Mouse (Mus musculus) lung, adult 18-20 months (tissue): ENCODE data around the gene C2cd5.

Source experiments
- DNase-seq, 2 experiments: peaks; one replicate each; pipeline ENCODE4 v3.0.0; 2022; ENCODE audit warnings: mixed read lengths in 2 of 2

Gene C2cd5

DNA sequence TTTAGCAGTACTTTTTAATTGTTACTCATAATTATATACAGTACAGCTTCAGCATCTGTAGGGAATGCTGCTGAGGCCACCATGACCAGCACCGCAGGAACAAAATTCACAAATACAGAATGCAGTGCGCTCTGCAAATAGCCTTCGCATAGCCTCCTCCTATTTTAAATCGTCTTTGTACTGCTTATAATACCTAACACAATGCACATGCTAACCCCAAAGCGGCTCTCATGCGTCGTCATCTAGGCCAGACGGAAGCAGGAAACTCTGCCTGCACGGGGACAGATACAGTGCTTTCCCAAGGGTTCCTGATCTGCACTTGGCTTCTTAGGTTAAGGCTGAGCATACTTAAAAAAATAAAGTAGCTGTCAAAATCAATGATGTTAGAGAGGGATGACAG is 29.2 kb downstream of the C2cd5 start:
- DNase-seq, result no peak

DNA sequence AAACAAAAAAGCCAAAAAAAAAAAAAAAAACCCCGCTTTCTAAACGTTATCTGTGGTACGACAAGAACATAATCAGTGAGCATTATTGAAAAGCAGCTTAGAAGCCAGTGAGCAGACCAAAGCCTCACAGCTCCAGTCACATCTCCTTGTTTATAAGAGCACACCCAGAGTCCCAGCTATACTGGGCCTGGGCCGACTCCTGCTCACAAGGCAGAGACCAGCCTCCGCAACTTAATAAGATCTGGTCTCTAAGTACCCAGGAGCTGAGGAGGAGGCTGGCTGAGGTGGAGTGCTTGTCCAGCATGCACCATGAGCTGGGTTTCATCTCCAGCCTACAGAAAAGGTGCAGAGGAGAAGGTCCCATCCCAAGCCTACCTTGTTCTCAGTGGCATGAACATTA is 29.9 kb downstream of the C2cd5 start:
- no peak for DNase-seq

DNA sequence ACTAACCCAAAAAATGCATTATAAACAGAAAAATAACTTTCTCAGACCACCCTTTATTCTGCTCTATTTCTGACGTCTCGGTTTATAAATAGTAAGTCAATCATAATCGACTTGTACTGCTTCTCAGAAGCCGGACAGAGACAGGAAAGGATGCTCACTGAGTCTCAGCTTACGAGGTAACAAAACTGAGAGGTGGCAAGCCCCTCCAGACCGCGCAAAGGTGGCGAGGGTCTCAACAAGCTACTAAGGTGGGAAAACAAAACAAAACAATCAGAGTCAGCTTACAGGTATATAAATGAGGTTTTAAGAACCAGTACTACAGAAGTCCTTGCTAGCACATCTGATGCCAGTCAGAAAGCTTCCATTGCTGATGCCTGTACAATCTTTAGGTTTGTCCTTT is 30.3 kb downstream of the C2cd5 start:
- DNase-seq, result no peak

DNA sequence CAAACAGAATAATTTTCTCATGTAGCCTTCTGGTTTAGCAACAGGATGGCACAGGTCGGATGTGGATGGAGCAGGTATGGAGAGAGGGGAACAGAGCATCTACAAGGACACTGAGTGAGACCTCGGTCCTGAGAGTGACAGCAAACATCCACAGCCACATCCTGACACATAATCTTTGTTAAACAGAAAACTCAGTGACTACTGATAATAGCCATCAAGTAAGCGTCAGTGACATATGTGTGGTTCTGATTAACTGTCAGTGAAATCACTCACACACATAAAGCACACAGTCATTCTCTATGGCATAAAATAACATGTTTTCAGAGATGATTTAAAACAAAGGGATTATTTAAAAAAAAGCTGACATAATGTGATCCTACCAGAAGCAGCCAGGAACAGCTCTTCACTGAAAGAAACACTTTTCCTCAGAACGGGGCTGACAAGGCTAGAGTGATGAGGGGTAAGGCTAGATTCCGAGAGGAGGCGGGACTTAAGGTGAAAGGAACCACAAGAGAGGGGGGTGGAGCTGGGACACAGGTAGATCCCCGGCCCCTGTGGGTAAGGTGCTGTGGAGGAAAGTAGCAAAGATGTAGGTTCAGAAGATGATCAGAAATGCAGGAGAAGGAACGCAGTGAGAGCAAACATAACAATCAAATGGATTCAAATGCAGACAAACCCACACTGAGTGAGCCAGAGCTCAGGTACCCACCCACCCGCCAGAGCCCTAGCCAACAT is 31.6 kb downstream of the C2cd5 start:
- DNase-seq, result no peak

DNA sequence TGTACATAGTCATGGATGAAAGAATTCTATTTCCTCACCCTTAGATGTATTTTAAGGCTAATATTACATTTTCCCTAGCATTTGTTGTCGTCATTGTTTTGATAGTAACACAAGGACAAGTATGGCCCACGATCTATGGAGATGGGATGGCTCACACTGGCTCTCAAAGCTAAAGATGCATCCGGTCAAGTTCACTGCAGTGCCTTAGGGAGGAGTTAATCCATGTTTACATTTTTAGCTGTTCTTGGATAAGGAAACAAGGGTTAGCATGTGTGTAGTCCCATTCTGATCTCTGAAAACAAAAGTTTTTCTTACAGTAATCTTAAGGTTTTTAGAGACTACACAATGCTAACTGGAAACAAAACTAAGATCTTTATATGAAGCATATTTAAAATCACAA is 32.3 kb downstream of the C2cd5 start:
- no peak for DNase-seq

DNA sequence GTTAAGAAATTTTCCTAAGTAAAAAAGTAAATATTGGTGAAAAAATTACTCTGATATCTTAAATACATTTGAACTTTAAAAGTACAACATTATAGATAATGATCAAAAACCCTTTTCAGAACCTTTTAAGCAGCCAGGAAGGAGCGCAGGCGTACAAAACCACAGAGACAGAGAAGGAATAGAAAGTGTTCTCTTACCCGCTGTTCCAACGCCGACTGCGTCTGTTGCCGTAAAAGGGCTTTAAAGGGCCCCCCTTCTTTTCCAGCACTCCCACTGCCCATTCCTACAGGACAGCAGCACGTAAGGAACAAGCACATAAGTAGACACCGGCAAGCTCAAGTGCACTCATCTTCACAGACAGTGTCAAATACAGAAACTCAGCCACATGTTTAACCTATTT is 33.1 kb downstream of the C2cd5 start:
- no peak for DNase-seq

DNA sequence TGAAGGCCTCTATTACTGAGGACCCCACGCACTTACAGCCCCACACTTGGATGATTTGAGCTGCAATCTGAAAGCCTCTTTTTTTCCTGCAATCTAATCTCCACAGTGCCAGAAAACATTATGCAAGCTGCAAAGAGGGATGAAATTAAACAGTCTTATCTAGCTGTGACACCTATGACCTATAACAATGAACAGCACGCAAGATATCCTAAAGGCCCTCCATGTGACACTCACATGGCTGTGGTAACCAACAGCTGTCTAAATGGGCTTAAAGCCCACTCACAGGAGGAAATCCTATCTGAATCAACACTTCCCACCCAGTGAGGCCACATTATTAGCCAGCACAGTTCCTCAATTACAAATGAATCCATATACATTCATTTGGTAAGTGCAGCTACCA is 35.9 kb downstream of the C2cd5 start:
- no peak for DNase-seq

DNA sequence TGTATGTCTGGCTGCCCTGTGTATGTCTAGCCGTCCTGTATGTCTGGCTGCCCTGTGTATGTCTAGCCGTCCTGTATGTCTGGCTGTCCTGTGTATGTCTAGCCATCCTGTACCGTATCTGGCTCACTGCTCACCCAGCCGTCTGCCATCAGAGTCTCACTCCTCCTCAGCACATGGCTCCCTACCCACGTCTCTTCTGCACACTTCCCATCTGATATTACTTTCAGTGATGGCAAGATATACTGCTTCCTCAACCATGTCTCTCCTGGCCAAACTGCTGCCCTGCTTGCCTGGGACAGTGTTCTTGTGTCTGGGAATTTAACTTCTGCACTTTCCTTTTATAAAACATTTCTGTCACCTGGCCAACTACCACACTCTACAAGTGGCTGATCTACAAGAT is 42.3 kb downstream of the C2cd5 start:
- no peak for DNase-seq

DNA sequence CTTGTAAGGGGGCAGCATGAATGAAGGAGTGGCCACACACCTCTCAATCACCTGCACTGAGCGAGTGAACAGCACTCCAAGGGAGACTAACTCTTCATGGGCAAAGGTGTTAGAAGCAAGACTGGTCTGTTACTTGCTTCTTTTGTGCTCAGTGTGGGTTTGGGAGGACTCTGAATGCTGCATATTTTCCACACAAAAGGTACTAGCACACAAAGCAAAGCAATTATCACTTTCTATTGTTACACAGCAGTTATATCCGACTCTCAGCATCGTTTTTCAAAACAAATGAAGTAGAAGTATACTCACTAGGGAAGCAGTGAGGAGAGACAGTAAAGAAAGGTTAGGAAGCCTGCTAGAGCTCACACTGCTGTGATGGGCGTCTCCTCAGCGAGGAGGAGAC is 48.4 kb downstream of the C2cd5 start:
- no peak for DNase-seq

DNA sequence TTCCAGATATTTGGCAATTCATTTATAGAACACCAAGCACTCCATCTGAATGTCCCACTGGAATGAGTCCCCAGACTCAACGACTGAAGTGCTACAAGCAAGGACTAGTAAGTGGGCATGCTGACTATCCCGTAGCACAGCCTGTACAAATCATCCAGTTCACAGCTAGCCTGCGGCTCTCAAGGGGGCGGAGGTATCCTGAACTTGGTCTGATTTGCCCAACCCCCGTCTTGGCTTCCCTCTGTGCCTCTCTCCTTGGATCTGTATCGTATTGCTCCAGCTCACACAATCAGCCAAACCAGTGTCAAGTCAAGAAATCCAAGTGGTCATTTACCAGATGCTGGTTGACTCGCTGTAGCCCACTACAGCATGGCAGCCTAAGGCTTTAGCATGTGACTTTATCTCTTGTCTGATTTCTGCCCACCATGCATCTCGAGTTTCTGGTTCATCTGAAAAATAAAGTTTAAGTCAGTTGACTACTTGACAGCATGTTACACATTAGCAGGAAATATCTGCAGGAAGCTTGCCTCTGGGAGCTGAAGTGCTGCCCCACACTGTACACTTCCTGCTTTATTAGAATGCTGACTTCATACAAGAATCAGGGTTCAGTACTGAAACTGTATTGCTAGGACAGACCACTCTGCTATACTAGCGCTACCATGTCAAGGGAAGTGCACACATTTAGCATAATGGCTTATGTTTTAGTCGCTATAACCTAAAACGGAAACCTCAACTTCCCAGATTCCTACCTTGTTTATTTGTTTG is 50.0 kb downstream of the C2cd5 start:
- peak; percentile 22 to 60 for DNase-seq

DNA sequence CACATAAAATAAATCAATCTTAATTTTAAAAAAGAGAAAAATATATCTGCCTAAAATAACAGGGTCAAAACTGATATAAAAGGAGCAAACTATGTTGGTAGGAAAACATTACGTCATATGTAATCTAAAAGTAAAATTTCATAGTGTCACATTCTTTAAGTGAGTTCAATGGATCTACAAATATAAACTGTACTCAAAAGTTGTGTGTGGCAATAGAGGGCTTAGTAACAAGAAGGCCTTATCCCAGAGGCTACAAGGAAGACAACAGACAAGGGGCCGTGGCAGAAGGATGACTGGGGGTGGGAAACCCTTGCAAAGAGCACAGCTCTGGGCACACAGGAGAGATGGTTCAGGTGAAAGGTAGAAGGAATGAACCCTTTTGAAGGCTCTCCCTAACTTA is 50.8 kb downstream of the C2cd5 start:
- no peak for DNase-seq

DNA sequence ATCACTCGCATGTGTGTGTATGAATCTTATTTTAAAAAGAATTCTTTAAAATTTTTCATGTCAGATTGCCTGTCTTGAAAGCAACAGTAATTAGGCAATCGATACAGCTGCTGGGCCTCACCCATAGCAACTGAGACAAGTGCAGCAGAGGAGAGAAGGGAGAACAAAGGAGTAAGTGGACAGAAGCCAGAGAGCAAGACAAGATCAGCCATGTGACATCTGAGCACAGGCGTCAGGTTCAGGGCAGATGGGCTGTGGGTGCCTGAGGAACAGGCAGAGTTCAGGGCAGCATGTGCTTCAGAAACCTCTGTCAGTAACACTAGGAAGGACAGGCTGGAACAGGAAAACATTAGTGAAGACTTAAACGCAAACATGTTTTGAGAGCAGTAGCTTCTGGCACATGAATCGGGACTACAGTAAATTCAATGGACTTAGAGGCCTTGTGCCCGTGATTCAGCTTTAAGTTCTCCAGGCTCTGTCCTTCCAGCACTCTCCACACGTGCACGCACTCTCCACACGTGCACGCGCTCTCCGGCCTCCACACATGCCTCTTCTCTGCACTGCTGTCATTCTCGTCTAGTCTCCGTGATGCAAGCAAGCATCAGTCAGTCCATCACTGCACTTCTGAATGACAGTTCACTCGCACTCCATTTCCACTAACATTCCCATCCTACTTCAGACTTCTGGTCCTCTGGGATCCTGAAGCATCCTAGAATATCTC is 52.2 kb downstream of the C2cd5 start:
- no peak for DNase-seq

DNA sequence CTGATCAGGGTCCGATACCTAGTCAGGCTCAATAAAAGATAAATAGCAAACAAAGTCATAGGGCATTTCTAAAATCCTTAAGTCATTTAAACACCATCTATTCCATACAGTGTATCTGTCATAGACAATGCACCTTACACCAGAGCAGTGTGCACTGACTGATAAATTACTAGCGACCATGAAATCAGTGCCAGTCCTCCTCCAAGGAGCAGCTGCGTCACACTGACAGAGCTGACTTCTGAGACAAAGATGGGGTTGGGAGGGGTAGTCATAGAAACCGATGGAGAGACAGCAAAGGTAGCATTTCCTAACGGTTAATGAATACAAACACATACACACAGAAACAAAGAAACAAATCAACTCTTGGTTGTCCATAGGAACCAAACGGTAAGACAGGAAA is 58.4 kb downstream of the C2cd5 start:
- DNase-seq, result no peak

DNA sequence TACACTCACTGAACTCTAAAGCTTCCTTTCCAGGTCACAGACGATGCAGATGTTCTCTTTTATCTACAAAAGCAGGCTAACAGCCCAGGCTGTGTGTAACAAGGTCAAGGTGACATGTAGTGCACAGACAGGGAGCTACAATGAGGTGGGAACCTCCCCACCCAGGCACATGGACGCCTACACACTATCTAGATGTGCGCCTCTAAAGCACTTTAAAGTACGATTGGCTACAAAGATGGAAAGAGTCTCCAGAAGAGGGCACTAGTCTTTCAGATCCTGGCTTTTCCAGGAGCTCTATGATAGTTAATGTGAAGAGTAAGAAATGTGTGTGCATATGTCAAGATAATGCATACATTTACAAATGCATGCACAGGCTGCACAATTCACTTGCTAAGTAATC is 64.7 kb downstream of the C2cd5 start:
- DNase-seq, result no peak

DNA sequence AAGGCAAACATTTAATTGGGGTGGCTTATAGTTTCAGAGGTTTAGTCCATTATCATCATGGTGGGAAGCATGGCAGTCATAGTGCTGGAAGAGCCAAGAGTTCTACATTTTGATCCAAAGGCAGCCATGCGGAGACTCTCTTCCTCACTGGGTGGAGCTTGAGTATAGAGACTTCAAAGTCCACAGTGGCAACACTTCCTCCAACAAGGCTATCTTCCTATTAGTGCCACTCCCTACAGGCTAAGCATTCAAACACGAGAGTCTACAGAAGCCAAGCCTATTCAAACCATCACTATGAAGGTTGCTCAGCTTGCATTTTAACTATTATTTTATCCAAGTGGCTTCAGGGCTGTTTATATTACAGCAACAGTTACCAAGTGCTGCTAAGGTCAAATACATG is 65.4 kb downstream of the C2cd5 start:
- DNase-seq, result no peak

DNA sequence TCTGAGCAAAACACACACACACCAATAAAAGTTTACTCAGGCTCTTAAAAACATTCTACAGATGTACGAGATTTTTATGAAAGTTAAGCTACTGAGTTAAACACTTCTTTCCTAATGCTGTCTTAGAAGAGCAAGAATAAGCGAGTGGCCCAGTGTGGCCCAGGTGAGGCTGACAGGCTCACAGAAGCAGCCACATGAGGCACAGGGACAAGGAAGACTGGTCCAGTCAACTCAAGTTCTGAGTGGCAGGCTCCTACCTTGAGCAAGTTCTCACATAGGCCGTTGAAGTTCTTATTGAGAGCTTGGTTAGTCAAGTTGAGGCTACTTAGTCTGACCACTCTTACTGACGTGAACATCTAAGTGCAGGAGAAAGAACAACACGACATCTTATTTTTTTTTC is 69.4 kb downstream of the C2cd5 start:
- DNase-seq, result no peak

DNA sequence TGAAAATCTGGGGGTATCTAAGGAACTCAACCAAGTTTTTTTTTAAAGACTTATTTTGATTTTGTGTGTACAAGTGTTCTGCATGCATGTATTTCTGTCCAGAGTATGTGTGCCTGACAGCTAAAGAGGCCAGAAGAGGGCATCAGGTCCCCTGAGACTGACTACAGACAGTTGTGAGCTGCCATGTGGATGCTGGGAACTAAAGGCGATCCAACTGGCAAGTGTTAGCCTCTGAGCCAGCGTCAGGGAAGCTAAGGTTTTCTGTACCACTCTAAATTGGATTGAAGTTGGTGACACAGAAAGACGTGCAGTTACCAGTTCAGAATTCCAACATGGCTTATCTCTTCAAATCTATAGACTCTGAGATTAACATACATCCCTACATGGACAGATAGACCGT is 72.0 kb downstream of the C2cd5 start:
- DNase-seq, result no peak

DNA sequence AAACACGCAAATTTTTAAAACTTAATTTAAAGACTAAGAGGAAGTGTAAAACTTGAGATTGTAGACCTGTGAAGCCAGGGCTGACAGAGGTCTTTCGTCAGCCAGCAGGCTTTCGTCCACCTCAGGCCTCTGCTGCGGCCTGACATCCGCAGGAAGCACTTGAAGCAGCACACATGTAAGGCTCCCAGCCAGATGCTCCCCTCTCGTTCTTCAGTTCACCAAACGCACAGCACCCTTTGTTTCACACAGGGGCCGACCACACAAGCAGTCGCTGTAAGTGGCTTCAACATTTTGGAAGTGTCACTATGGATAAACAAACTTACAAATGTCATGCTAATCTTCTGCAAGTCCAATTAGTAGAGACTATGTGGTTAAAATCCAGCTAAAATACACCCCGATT is 72.5 kb downstream of the C2cd5 start:
- DNase-seq, result no peak

DNA sequence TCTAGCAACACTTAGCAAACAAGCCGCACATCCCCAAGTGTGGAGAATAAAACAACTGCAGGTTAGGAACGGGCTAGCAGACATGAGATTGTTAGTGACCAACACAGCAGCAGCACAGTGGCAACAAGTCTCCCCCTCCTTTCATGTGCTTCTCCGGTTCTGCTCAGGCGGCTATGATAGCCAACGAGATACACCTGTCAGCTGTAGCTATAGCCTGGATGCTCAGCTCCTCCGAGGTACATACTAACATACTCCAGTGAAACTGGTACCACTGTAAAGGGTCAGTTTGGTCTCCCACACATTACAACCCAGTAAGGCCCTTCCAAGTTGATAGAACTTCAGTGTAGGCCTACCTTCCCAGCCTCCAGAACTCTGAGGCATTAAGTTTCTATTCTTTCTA is 76.2 kb downstream of the C2cd5 start:
- DNase-seq, result peak in 1 of 2 experiments; percentile 15

DNA sequence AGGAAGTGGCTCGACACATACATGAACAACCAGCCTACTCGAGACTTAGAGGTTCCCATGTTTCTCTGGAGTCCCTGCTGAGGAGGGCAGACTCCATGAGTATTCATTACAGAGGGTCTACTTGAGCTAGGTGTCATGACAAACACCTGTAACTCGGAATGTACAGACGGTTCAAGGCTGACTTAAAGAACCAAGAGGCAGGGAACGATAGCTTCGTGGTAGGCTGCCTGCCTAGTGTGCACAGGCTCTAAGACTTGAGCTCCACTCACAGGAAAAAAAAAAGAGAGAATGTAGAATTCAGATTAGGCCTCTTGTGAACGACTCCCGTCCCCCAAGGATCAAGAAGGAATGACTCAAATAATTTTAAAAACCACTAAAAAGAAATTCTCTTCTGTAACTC is 78.2 kb downstream of the C2cd5 start:
- no peak for DNase-seq

DNA sequence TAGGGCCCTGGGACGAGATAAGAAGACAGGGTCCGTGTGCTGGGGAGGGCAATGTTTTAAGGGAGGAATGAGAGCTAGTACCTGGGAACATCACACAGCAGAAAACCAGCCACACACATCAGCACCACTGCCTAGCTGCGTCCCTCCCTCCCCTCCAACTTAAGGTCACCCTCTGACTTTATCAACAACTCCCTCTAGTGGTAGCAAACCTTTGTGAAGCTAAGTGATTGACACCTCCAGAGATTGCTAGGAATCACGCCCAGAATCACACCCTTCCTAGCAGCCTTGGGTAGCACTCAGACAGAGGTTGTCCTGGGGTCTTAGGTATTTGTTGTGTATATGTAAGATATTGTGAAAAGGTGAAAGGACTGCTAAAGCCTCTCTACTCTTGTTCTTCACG is 79.3 kb downstream of the C2cd5 start:
- DNase-seq, result no peak

DNA sequence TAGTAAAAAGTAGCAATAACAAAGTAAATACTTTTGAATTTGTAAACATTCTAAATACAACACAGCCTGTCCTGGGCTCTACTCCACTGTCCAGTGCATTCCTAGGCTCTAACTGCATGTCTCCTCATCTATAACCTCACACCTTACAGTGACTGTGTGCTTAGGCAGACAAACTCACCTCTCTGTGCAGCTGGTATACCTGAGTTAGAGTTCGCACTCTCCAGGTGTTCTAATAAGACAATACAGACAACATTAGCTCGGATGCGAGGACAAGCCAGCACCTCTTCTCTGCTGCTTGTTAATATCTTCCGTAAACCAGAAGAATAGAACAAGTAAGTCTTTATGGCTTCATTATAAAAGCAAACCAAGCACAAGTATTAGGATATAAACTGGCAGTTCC is 79.8 kb downstream of the C2cd5 start:
- no peak for DNase-seq

DNA sequence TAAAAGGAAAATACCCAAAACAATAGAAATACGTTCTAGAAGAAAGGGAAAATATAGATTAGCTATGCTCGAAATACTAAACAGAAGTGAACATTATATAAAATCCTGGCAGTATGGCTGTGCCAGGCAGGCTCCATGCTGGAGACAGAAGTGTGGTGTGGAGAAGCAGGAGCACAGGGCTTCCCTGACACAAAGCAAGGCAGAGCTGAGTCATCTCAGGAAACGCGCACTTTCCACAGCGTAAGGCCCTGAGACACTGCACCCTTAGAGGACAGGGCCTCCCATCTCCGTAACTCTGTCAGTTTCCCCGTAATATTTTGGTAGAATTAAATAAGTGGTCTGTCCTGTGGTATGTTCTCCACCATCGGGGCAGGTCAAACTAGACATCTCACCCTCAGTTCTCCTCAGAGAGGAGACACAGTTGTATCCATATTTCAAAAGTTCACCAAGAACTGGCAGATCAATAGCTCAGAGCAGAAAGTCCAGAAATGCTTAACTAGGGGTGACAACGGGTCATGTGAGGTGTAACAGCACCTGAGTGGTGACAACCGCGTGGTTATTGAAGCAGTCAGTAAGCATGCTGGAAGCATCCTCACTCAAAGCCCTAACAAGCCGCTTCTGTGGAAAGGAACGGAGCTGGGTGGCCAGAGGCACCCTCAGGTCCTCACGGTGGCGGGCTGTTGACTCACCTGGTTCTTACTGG is 87.3 kb downstream of the C2cd5 start:
- no peak for DNase-seq
